Mouse (Mus musculus): ENCODE data around the gene 1700013H16Rik. TPM values are rescaled to one million over a fixed set of nuclear protein-coding genes. Genes with fewer than 3 reads are reported as not detected.

The 1700013H16Rik gene
- polyA plus RNA-seq, 1 experiment from 2014 or later: not detected

GRCm38 (mm10) chrX:53716323-53717182 is 41.1 kb downstream of the 1700013H16Rik start:
- peaks cover 0 to 4% of the 10 kb centered on the region in 2 experiments; a peak in 1 of 4 replicates for H3K4me1 ChIP-seq (ENCODE audit: control insufficient read depth in 2 of 2, insufficient read depth in 2 of 2, low read length in 2 of 2)
- no peak overlapping the region for H3K27ac ChIP-seq (replicated peaks in 1 of 2; ENCODE audit: control insufficient read depth in 1 of 2, insufficient read depth in 1 of 2, low read depth in 2 of 2, low read length in 2 of 2)
- 23% methylated on average over 41 of the region's 49 CpGs for WGBS
- H3K27me3 ChIP-seq (ENCODE audit: control insufficient read depth, insufficient read depth, low read length): no peaks in the 10 kb centered on the region
- no peaks in the 10 kb centered on the region for H3K9me3 ChIP-seq (ENCODE audit: control insufficient read depth, low read length)
- peak overlapping the region; percentile 61 for H3K4me2 ChIP-seq (ENCODE audit: low read length)
- no peaks in the 10 kb centered on the region for H3K36me3 ChIP-seq (ENCODE audit: control insufficient read depth, insufficient read depth, low read length)
- ATAC-seq (ENCODE audit: insufficient number of reproducible peaks, insufficient read depth, low FRiP score, low read depth): no peak
- peak overlapping the region; percentile 60 for H3K9ac ChIP-seq (ENCODE audit: low read length)
- peak overlapping the region; percentile 27 to 33 for H3K4me3 ChIP-seq (ENCODE audit: control insufficient read depth in 1 of 2, insufficient read depth in 1 of 2, low read depth in 1 of 2, low read length in 2 of 2)

GRCm38 (mm10) chrX:53715942-53716322 is 41.7 kb downstream of the 1700013H16Rik start:
- Histone ChIP-seq H3K4me1 (ENCODE audit: control insufficient read depth in 2 of 2, insufficient read depth in 2 of 2, low read length in 2 of 2) (peaks cover 0 to 4% of the 10 kb centered on the region in 2 experiments; a peak in 1 of 4 replicates), H3K27me3 (ENCODE audit: control insufficient read depth, insufficient read depth, low read length) (no peaks in the 10 kb centered on the region), H3K4me3 (ENCODE audit: control insufficient read depth in 1 of 2, insufficient read depth in 1 of 2, low read depth in 1 of 2, low read length in 2 of 2) (peak overlapping the region; percentile 27 to 33; a peak in 1 of 4 replicates), H3K27ac (replicated peaks in 1 of 2; ENCODE audit: control insufficient read depth in 1 of 2, insufficient read depth in 1 of 2, low read depth in 2 of 2, low read length in 2 of 2) (no peak overlapping the region), H3K36me3 (ENCODE audit: control insufficient read depth, insufficient read depth, low read length) (no peaks in the 10 kb centered on the region), H3K4me2 (ENCODE audit: low read length) (peak overlapping the region; percentile 61), H3K9ac (ENCODE audit: low read length) (no peak overlapping the region; the same call in 1 of the 2 replicates), H3K9me3 (ENCODE audit: control insufficient read depth, low read length) (no peaks in the 10 kb centered on the region)
- WGBS: 47% methylated on average over 2 of the region's 2 CpGs
- no peak for ATAC-seq (ENCODE audit: insufficient number of reproducible peaks, insufficient read depth, low FRiP score, low read depth)

GRCm38 (mm10) chrX:53702673-53703072 is 55.0 kb downstream of the 1700013H16Rik start:
- ATAC-seq (ENCODE audit: insufficient number of reproducible peaks, insufficient read depth, low FRiP score, low read depth): no peak
- no peaks in the 10 kb centered on the region for H3K36me3 ChIP-seq (ENCODE audit: control insufficient read depth, insufficient read depth, low read length)
- H3K4me1 ChIP-seq (ENCODE audit: control insufficient read depth in 2 of 2, insufficient read depth in 2 of 2, low read length in 2 of 2): no peaks in the 10 kb centered on the region
- no peak overlapping the region for H3K4me3 ChIP-seq (ENCODE audit: control insufficient read depth in 1 of 2, insufficient read depth in 1 of 2, low read depth in 1 of 2, low read length in 2 of 2)
- H3K27ac ChIP-seq (replicated peaks in 1 of 2; ENCODE audit: control insufficient read depth in 1 of 2, insufficient read depth in 1 of 2, low read depth in 2 of 2, low read length in 2 of 2): no peak overlapping the region
- H3K27me3 ChIP-seq (ENCODE audit: control insufficient read depth, insufficient read depth, low read length): no peaks in the 10 kb centered on the region
- no peak overlapping the region for H3K9ac ChIP-seq (ENCODE audit: low read length)
- H3K9me3 ChIP-seq (ENCODE audit: control insufficient read depth, low read length): no peaks in the 10 kb centered on the region
- H3K4me2 ChIP-seq (ENCODE audit: low read length): no peak overlapping the region
- WGBS: 57% methylated on average over 3 of the region's 3 CpGs

GRCm38 (mm10) chrX:53699225-53699624 is 58.4 kb downstream of the 1700013H16Rik start:
- no peak for ATAC-seq (ENCODE audit: insufficient number of reproducible peaks, insufficient read depth, low FRiP score, low read depth)
- 75% methylated on average over 2 of the region's 2 CpGs for WGBS

GRCm38 (mm10) chrX:53694008-53694777 is 63.4 kb downstream of the 1700013H16Rik start:
- Histone ChIP-seq H3K36me3 (ENCODE audit: control insufficient read depth, insufficient read depth, low read length) (no peaks in the 10 kb centered on the region), H3K4me3 (ENCODE audit: control insufficient read depth in 1 of 2, insufficient read depth in 1 of 2, low read depth in 1 of 2, low read length in 2 of 2) (no peak overlapping the region), H3K9ac (ENCODE audit: low read length) (no peak overlapping the region), H3K27ac (replicated peaks in 1 of 2; ENCODE audit: control insufficient read depth in 1 of 2, insufficient read depth in 1 of 2, low read depth in 2 of 2, low read length in 2 of 2) (no peak overlapping the region), H3K9me3 (ENCODE audit: control insufficient read depth, low read length) (no peaks in the 10 kb centered on the region), H3K4me1 (ENCODE audit: control insufficient read depth in 2 of 2, insufficient read depth in 2 of 2, low read length in 2 of 2) (no peaks in the 10 kb centered on the region), H3K4me2 (ENCODE audit: low read length) (no peak overlapping the region), H3K27me3 (ENCODE audit: control insufficient read depth, insufficient read depth, low read length) (no peaks in the 10 kb centered on the region; the same call in 1 of the 2 replicates)
- ATAC-seq (ENCODE audit: insufficient number of reproducible peaks, insufficient read depth, low FRiP score, low read depth): no peak
- 71% methylated on average over 9 of the region's 9 CpGs for WGBS

More at GRCm38 (mm10) chrX:53699225-53699624, 58.4 kb downstream of the 1700013H16Rik start:
- H3K36me3 ChIP-seq (ENCODE audit: control insufficient read depth, insufficient read depth, low read length): no peaks in the 10 kb centered on the region
- no peaks in the 10 kb centered on the region for H3K4me1 ChIP-seq (ENCODE audit: control insufficient read depth in 2 of 2, insufficient read depth in 2 of 2, low read length in 2 of 2)
- H3K27me3 ChIP-seq (ENCODE audit: control insufficient read depth, insufficient read depth, low read length): no peaks in the 10 kb centered on the region
- H3K27ac ChIP-seq (replicated peaks in 1 of 2; ENCODE audit: control insufficient read depth in 1 of 2, insufficient read depth in 1 of 2, low read depth in 2 of 2, low read length in 2 of 2): no peak overlapping the region
- H3K4me3 ChIP-seq (ENCODE audit: control insufficient read depth in 1 of 2, insufficient read depth in 1 of 2, low read depth in 1 of 2, low read length in 2 of 2): no peak overlapping the region
- no peak overlapping the region for H3K9ac ChIP-seq (ENCODE audit: low read length)
- no peak overlapping the region for H3K4me2 ChIP-seq (ENCODE audit: low read length)
- H3K9me3 ChIP-seq (ENCODE audit: control insufficient read depth, low read length): no peaks in the 10 kb centered on the region

- no peaks in the 10 kb centered on the region for H3K36me3 ChIP-seq (ENCODE audit: control insufficient read depth, insufficient read depth, low read length)
- no peak overlapping the region for H3K4me2 ChIP-seq (ENCODE audit: low read length)
- no peak overlapping the region for H3K4me3 ChIP-seq (ENCODE audit: control insufficient read depth in 1 of 2, insufficient read depth in 1 of 2, low read depth in 1 of 2, low read length in 2 of 2)
- no peaks in the 10 kb centered on the region for H3K4me1 ChIP-seq (ENCODE audit: control insufficient read depth in 2 of 2, insufficient read depth in 2 of 2, low read length in 2 of 2)
- H3K9me3 ChIP-seq (ENCODE audit: control insufficient read depth, low read length): no peaks in the 10 kb centered on the region
- WGBS: 71% methylated on average over 2 of the region's 2 CpGs
- no peak for ATAC-seq (ENCODE audit: insufficient number of reproducible peaks, insufficient read depth, low FRiP score, low read depth)
- H3K9ac ChIP-seq (ENCODE audit: low read length): no peak overlapping the region
- no peak overlapping the region for H3K27ac ChIP-seq (replicated peaks in 1 of 2; ENCODE audit: control insufficient read depth in 1 of 2, insufficient read depth in 1 of 2, low read depth in 2 of 2, low read length in 2 of 2)
- no peaks in the 10 kb centered on the region; the same call in 1 of the 2 replicates for H3K27me3 ChIP-seq (ENCODE audit: control insufficient read depth, insufficient read depth, low read length)
Measured at GRCm38 (mm10) chrX:53693141-53693540, 64.5 kb downstream of the 1700013H16Rik start.
